Mouse (Mus musculus) forebrain, embryonic 14.5 days (tissue): Measurements from ENCODE around the gene Map4k2. TPM values are rescaled to one million over a fixed set of nuclear protein-coding genes. Genes with fewer than 3 reads are reported as not detected.

Experiments used
- microRNA-seq: library from miRNA; unstranded; fragments of <30 nt; microRNA quantifications from one replicate; pipeline ENCODE4, GENCODE M21; 2016
- polyA plus RNA-seq: library from polyadenylated mRNA; unstranded; fragments of >200 nt; fragmentation: Nextera tagmentation; extraction: Ambion mirVana; gene quantifications from 2 replicates; pipeline ENCODE4 v1.2.1, GENCODE M21; 2014

The Map4k2 gene
- polyA plus RNA-seq, 1 experiment from 2014 or later = 6.2 TPM

Small RNA genes within 50 kb of the gene (microRNA-seq; reads per million reads assigned to microRNA genes)
- 0.53 reads per million for gene Mir6989

Other genes starting within 250 kb of the Map4k2 start
- not detected in 2 replicates for gene AC131692.1, start 246.7 kb upstream of the Map4k2 start, polyA plus RNA-seq
- 0.36 and 0.42 TPM in 2 replicates for gene Naaladl1, start 235.4 kb upstream of the Map4k2 start, polyA plus RNA-seq
- gene Sac3d1, start 222.5 kb upstream of the Map4k2 start, polyA plus RNA-seq = 56.4 and 57.6 TPM in 2 replicates
- gene Snx15, start 212.8 kb upstream of the Map4k2 start, polyA plus RNA-seq = 45.6 and 50.2 TPM in 2 replicates
- not detected in 2 replicates for gene Batf2, start 200.2 kb upstream of the Map4k2 start, polyA plus RNA-seq
- gene Arl2, start 199.6 kb upstream of the Map4k2 start, polyA plus RNA-seq = 80.3 and 90.2 TPM in 2 replicates
- not detected in 2 replicates for gene Majin, start 156.7 kb upstream of the Map4k2 start, polyA plus RNA-seq
- 0.30 TPM in 1 of 2 replicates, not detected in the other for gene Gpha2, start 114.8 kb upstream of the Map4k2 start, polyA plus RNA-seq
- gene Ppp2r5b, start 105.3 kb upstream of the Map4k2 start, polyA plus RNA-seq = 74.3 and 98.9 TPM in 2 replicates
- 7.9 and 9.6 TPM in 2 replicates for gene Atg2a, start 99.5 kb upstream of the Map4k2 start, polyA plus RNA-seq
- gene Ehd1, start 64.4 kb upstream of the Map4k2 start, polyA plus RNA-seq = 71.3 and 79.8 TPM in 2 replicates
- gene Cdc42bpg, start 34.7 kb upstream of the Map4k2 start, polyA plus RNA-seq = 0.61 and 0.72 TPM in 2 replicates
- gene Men1, start 6.2 kb upstream of the Map4k2 start, polyA plus RNA-seq = 47.7 and 61.6 TPM in 2 replicates
- gene Sf1, start 22.6 kb downstream of the Map4k2 start, polyA plus RNA-seq = 90.4 and 115 TPM in 2 replicates
- 1.3 and 3.0 TPM in 2 replicates for gene Pygm, start 43.3 kb downstream of the Map4k2 start, polyA plus RNA-seq
- 28.6 and 30.7 TPM in 2 replicates for gene Rasgrp2, start 58.2 kb downstream of the Map4k2 start, polyA plus RNA-seq
- gene Nrxn2, start 77.6 kb downstream of the Map4k2 start, polyA plus RNA-seq = 39.5 and 41.7 TPM in 2 replicates
- not detected in 2 replicates for gene Slc22a12, start 201.9 kb downstream of the Map4k2 start, polyA plus RNA-seq